8 mouse cellular contexts compared by ENCODE assay signal in the genomic region with DNA sequence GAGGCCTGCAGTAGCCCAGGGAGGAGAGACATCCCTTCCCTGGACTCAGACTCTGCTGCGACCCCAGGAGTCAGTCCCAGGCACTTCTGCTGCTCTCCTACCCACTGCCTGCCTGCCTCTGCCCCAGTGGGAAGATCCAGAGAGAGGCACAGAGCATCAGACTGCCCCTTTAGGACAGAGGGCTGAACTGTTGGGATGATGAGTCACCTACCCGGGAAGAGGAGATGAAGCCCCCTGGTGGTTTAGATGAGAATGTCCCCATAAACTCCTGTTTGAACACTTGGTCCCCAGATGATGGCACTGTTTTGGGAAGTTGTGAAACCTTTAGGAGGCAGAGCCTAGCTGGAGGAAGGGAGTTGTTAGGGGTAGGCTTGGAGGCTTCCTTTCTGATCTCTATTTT. TPM values are rescaled to one million over a fixed set of nuclear protein-coding genes. Genes with fewer than 3 reads are reported as not detected.
DNase-seq lines count a peak whose midpoint lies in the region; ATAC-seq and TF ChIP-seq lines count a peak whose summit lies in the region.

No protein-coding gene starts in this region.

- intact Hi-C loops in heart, postnatal 10 days (cut with DNase I) = no loop called here

- no peak overlapping the region for H3K4me3 ChIP-seq in C2C12 (ENCODE audit: insufficient read depth, poor library complexity, severe bottlenecking)

- no peaks in the 10 kb centered on the region for H3K36me3 ChIP-seq in C2C12 (ENCODE audit: control insufficient read depth, insufficient read depth)

- H3K79me2 ChIP-seq in C2C12 (ENCODE audit: control insufficient read depth, insufficient read depth) = no peaks in the 10 kb centered on the region

- peak; percentile 59 to 74 for DNase-seq in heart, postnatal 10 days
- DNase-seq in heart, adult 8-10 months (ENCODE audit: low spot score) = no peak
- DNase-seq in T-cell, adult 2 months (ENCODE audit: low spot score) = peak; percentile 18
- DNase-seq in mesoderm, embryonic 11.5 days (ENCODE audit: low read depth, low spot score) = peak; percentile 63
- DNase-seq in ovary, adult 18-20 months (ENCODE audit: low spot score) = no peak
- no peak for DNase-seq in heart, adult 18-20 months

- H3K27me3 ChIP-seq in C2C12 (ENCODE audit: control insufficient read depth, insufficient read depth, insufficient read length) = no peaks in the 10 kb centered on the region

- no peaks in the 10 kb centered on the region for H3K79me3 ChIP-seq in C2C12 (ENCODE audit: low read depth)

- peak; percentile 43 for TF ChIP-seq CTCF in C2C12 (IDR thresholded peaks at IDR 0.05; ENCODE audit: control insufficient read depth, insufficient read depth, insufficient read length)

- peak; percentile 83 to 85 for ATAC-seq in hematopoietic stem cell, adult 5-6 weeks (replicated peaks in 1 of 2; ENCODE audit: insufficient read depth in 1 of 2, low FRiP score in 2 of 2, low TSS enrichment in 1 of 2, low read depth in 1 of 2, poor library complexity in 2 of 2, severe bottlenecking in 2 of 2)

- no peak overlapping the region for H3ac ChIP-seq in C2C12 (ENCODE audit: control insufficient read depth, insufficient read length, low read depth)

TF ChIP-seq in C2C12, 6 proteins besides CTCF, POLR2A, EP300 and RAD21:
- TF ChIP-seq USF1 (IDR thresholded peaks at IDR 0.05; ENCODE audit: low read depth) = no peak
- TF ChIP-seq MAX (IDR thresholded peaks at IDR 0.05) = no peak
- TF ChIP-seq MYOD1 (IDR thresholded peaks at IDR 0.05; ENCODE audit: control insufficient read depth, insufficient read length, low read depth) = no peak
- TF ChIP-seq MYOG (IDR thresholded peaks at IDR 0.05; ENCODE audit: control insufficient read depth, extremely low read depth, insufficient read length) = no peak
- peak; percentile 42 for TF ChIP-seq CEBPB (IDR thresholded peaks at IDR 0.05; ENCODE audit: low read depth)
- TF ChIP-seq FOSL1 (IDR thresholded peaks at IDR 0.05; ENCODE audit: insufficient read depth, low read length, poor library complexity, severe bottlenecking) = peak; percentile 24

RNA-seq across cellular contexts. Expression of gene Podxl2, which starts 13.9 kb away (rescaled TPM):
- total RNA-seq in heart, postnatal 10 days (2021) = 10 to 100 TPM; 49.9 to 54.8 TPM
- total RNA-seq in heart, adult 8-10 months (2022) = 10 to 100 TPM; 13.7 to 14.8 (median 14.2) TPM
- 2.8 TPM for polyA plus RNA-seq in C2C12 (2012; fragmentation: generic; extraction: Trizol)
- total RNA-seq in hematopoietic stem cell, adult 5-6 weeks (2017) = 2.5 TPM in 1 of 2 replicates, not detected in the other
- 10 to 100 TPM; 15.0 to 18.8 TPM for total RNA-seq in heart, adult 18-20 months (2021)

RNA-seq across cellular contexts. Expression of gene Abtb1, which starts 19.1 kb away (rescaled TPM):
- 10 to 100 TPM; 18.7 to 21.0 TPM for total RNA-seq in heart, postnatal 10 days (2021)
- total RNA-seq in heart, adult 8-10 months (2022) = 10 to 100 TPM; 18.8 to 27.6 (median 23.8) TPM
- polyA plus RNA-seq in C2C12 (2012; fragmentation: generic; extraction: Trizol) = 6.7 TPM
- total RNA-seq in hematopoietic stem cell, adult 5-6 weeks (2017) = 51.2 and 82.1 TPM in 2 replicates
- total RNA-seq in heart, adult 18-20 months (2021) = 10 to 100 TPM; 22.0 to 25.3 TPM

RNA-seq across cellular contexts. Expression of gene Mcm2, which starts 37.7 kb away (rescaled TPM):
- total RNA-seq in heart, postnatal 10 days (2021) = 10 to 100 TPM; 36.7 to 48.8 TPM
- 1 to 10 TPM; 4.7 to 6.7 (median 5.6) TPM for total RNA-seq in heart, adult 8-10 months (2022)
- 126 TPM for polyA plus RNA-seq in C2C12 (2012; fragmentation: generic; extraction: Trizol)
- 125 and 146 TPM in 2 replicates for total RNA-seq in hematopoietic stem cell, adult 5-6 weeks (2017)
- total RNA-seq in heart, adult 18-20 months (2021) = 1 to 10 TPM; 4.7 to 5.6 TPM

RNA-seq across cellular contexts. Expression of gene Tpra1, which starts 41.1 kb away (rescaled TPM):
- 10 to 100 TPM; 31.8 to 34.3 TPM for total RNA-seq in heart, postnatal 10 days (2021)
- total RNA-seq in heart, adult 8-10 months (2022) = 10 to 100 TPM; 29.0 to 36.3 (median 32.2) TPM
- polyA plus RNA-seq in C2C12 (2012; fragmentation: generic; extraction: Trizol) = 29.1 TPM
- total RNA-seq in hematopoietic stem cell, adult 5-6 weeks (2017) = 27.5 and 50.7 TPM in 2 replicates
- 10 to 100 TPM; 35.0 to 37.1 TPM for total RNA-seq in heart, adult 18-20 months (2021)

Comparison
In these comparisons a context has a peak if more than half of its experiments do, and no peak if none do; other contexts are left out.
1. DNase-seq: peak in heart, postnatal 10 days (2 of 2), T-cell, adult 2 months (single experiment) and mesoderm, embryonic 11.5 days (single experiment); none in heart, adult 8-10 months (single experiment), ovary, adult 18-20 months (single experiment) and heart, adult 18-20 months (0 of 2).
2. RNA of gene Mcm2, which starts 37.7 kb away (total RNA-seq): 125 to 146 TPM in hematopoietic stem cell, adult 5-6 weeks and 36.7 to 48.8 TPM in heart, postnatal 10 days; 4.7 to 6.7 TPM in heart, adult 8-10 months and 4.7 to 5.6 TPM in heart, adult 18-20 months; every median in the first group is over 4 times any median in the second.